Mouse (Mus musculus): ENCODE measurements around the gene Rph3al. TPM values are rescaled to one million over a fixed set of nuclear protein-coding genes. Genes with fewer than 3 reads are reported as not detected.

Gene Rph3al
- polyA plus RNA-seq, 1 experiment from 2014 or later, result 4.9 TPM

GRCm38 (mm10) chr11:75904982-75905381 lies 33.2 kb downstream of the Rph3al start:
- no peak overlapping the region for H3K9ac ChIP-seq (ENCODE audit: low read depth, low read length)
- peaks cover 17% of the 10 kb centered on the region for H3K4me1 ChIP-seq (ENCODE audit: control insufficient read depth, insufficient read depth, low read length)
- 85% methylated on average over 6 of the region's 6 CpGs for WGBS
- H3K9me3 ChIP-seq (replicated peaks; ENCODE audit: control insufficient read depth, low read length, poor library complexity, severe bottlenecking), result no peaks in the 10 kb centered on the region
- no peaks in the 10 kb centered on the region for H3K27me3 ChIP-seq (ENCODE audit: control insufficient read depth, insufficient read depth, low read depth, low read length)
- no peak overlapping the region for H3K4me2 ChIP-seq (ENCODE audit: low read length)
- no peaks in the 10 kb centered on the region for H3K36me3 ChIP-seq (ENCODE audit: control insufficient read depth, insufficient read depth, low read length)
- no peak overlapping the region for H3K4me3 ChIP-seq (ENCODE audit: low read depth, low read length)
- ATAC-seq, result no peak
- H3K27ac ChIP-seq (ENCODE audit: low read length), result no peak overlapping the region

- H3K4me2 ChIP-seq (ENCODE audit: low read length), result no peak overlapping the region
- H3K36me3 ChIP-seq (ENCODE audit: control insufficient read depth, insufficient read depth, low read length), result no peaks in the 10 kb centered on the region
- peaks cover 19% of the 10 kb centered on the region for H3K4me1 ChIP-seq (ENCODE audit: control insufficient read depth, insufficient read depth, low read length)
- WGBS, result 22% methylated on average over 5 of the region's 5 CpGs
- H3K9ac ChIP-seq (ENCODE audit: low read depth, low read length), result no peak overlapping the region
- peak; percentile 49; the same call in 1 of the 2 replicates for ATAC-seq
- no peak overlapping the region for H3K4me3 ChIP-seq (ENCODE audit: low read depth, low read length)
- H3K27ac ChIP-seq (ENCODE audit: low read length), result no peak overlapping the region
- no peaks in the 10 kb centered on the region for H3K27me3 ChIP-seq (ENCODE audit: control insufficient read depth, insufficient read depth, low read depth, low read length)
- H3K9me3 ChIP-seq (replicated peaks; ENCODE audit: control insufficient read depth, low read length, poor library complexity, severe bottlenecking), result no peaks in the 10 kb centered on the region
Observed at GRCm38 (mm10) chr11:75904501-75904900, 33.7 kb downstream of the Rph3al start.

GRCm38 (mm10) chr11:75903486-75903885 lies 34.7 kb downstream of the Rph3al start:
- no peak for ATAC-seq
- H3K36me3 ChIP-seq (ENCODE audit: control insufficient read depth, insufficient read depth, low read length), result no peaks in the 10 kb centered on the region
- H3K27ac ChIP-seq (ENCODE audit: low read length), result no peak overlapping the region
- no peak overlapping the region for H3K9ac ChIP-seq (ENCODE audit: low read depth, low read length)
- H3K4me2 ChIP-seq (ENCODE audit: low read length), result no peak overlapping the region
- peaks cover 22% of the 10 kb centered on the region for H3K4me1 ChIP-seq (ENCODE audit: control insufficient read depth, insufficient read depth, low read length)
- no peaks in the 10 kb centered on the region for H3K27me3 ChIP-seq (ENCODE audit: control insufficient read depth, insufficient read depth, low read depth, low read length)
- no peak overlapping the region for H3K4me3 ChIP-seq (ENCODE audit: low read depth, low read length)
- H3K9me3 ChIP-seq (replicated peaks; ENCODE audit: control insufficient read depth, low read length, poor library complexity, severe bottlenecking), result no peaks in the 10 kb centered on the region
- 74% methylated on average over 3 of the region's 3 CpGs for WGBS

- H3K4me2 ChIP-seq (ENCODE audit: low read length), result no peak overlapping the region
- H3K4me3 ChIP-seq (ENCODE audit: low read depth, low read length), result no peak overlapping the region
- no peaks in the 10 kb centered on the region for H3K36me3 ChIP-seq (ENCODE audit: control insufficient read depth, insufficient read depth, low read length)
- H3K27me3 ChIP-seq (ENCODE audit: control insufficient read depth, insufficient read depth, low read depth, low read length), result no peaks in the 10 kb centered on the region
- 35% methylated on average over 6 of the region's 6 CpGs for whole genome bisulfite sequencing
- H3K27ac ChIP-seq (ENCODE audit: low read length), result no peak overlapping the region; the same call in 1 of the 2 replicates
- no peaks in the 10 kb centered on the region for H3K9me3 ChIP-seq (replicated peaks; ENCODE audit: control insufficient read depth, low read length, poor library complexity, severe bottlenecking)
- peak overlapping the region; percentile 10; the same call in 1 of the 2 replicates for H3K9ac ChIP-seq (ENCODE audit: low read depth, low read length)
- no peak for ATAC-seq
- peaks cover 17% of the 10 kb centered on the region for H3K4me1 ChIP-seq (ENCODE audit: control insufficient read depth, insufficient read depth, low read length)
Observed at GRCm38 (mm10) chr11:75901339-75901738, 36.9 kb downstream of the Rph3al start.

GRCm38 (mm10) chr11:75899676-75900075 lies 38.6 kb downstream of the Rph3al start:
- Histone ChIP-seq H3K4me2 (ENCODE audit: low read length) (no peak overlapping the region), H3K9ac (ENCODE audit: low read depth, low read length) (no peak overlapping the region), H3K27ac (ENCODE audit: low read length) (peak overlapping the region; percentile 48; the same call in 1 of the 2 replicates), H3K9me3 (replicated peaks; ENCODE audit: control insufficient read depth, low read length, poor library complexity, severe bottlenecking) (no peaks in the 10 kb centered on the region), H3K27me3 (ENCODE audit: control insufficient read depth, insufficient read depth, low read depth, low read length) (no peaks in the 10 kb centered on the region), H3K36me3 (ENCODE audit: control insufficient read depth, insufficient read depth, low read length) (no peaks in the 10 kb centered on the region), H3K4me1 (ENCODE audit: control insufficient read depth, insufficient read depth, low read length) (peaks cover 17% of the 10 kb centered on the region), H3K4me3 (ENCODE audit: low read depth, low read length) (no peak overlapping the region)
- WGBS, result 22% methylated on average over 9 of the region's 9 CpGs
- ATAC-seq, result 0 out of 2 replicates have a peak, but pooled peaks have one; percentile 13

- Histone ChIP-seq H3K4me2 (ENCODE audit: low read length) (no peak overlapping the region), H3K9ac (ENCODE audit: low read depth, low read length) (no peak overlapping the region), H3K4me1 (ENCODE audit: control insufficient read depth, insufficient read depth, low read length) (peaks cover 13% of the 10 kb centered on the region), H3K27ac (ENCODE audit: low read length) (no peak overlapping the region), H3K4me3 (ENCODE audit: low read depth, low read length) (no peak overlapping the region), H3K36me3 (ENCODE audit: control insufficient read depth, insufficient read depth, low read length) (no peaks in the 10 kb centered on the region), H3K27me3 (ENCODE audit: control insufficient read depth, insufficient read depth, low read depth, low read length) (no peaks in the 10 kb centered on the region), H3K9me3 (replicated peaks; ENCODE audit: control insufficient read depth, low read length, poor library complexity, severe bottlenecking) (no peaks in the 10 kb centered on the region)
- no peak for ATAC-seq
- 89% methylated on average over 9 of the region's 9 CpGs for WGBS
Observed at GRCm38 (mm10) chr11:75898532-75898931, 39.7 kb downstream of the Rph3al start.

GRCm38 (mm10) chr11:75894791-75895420 lies 43.3 kb downstream of the Rph3al start:
- H3K36me3 ChIP-seq (ENCODE audit: control insufficient read depth, insufficient read depth, low read length), result no peaks in the 10 kb centered on the region
- 63% methylated on average over 12 of the region's 12 CpGs for WGBS
- no peak for ATAC-seq
- H3K9me3 ChIP-seq (replicated peaks; ENCODE audit: control insufficient read depth, low read length, poor library complexity, severe bottlenecking), result no peaks in the 10 kb centered on the region
- H3K27ac ChIP-seq (ENCODE audit: low read length), result 0 out of 2 replicates have a peak overlapping the region, but pooled peaks have one; percentile 15
- peaks cover 5% of the 10 kb centered on the region for H3K4me1 ChIP-seq (ENCODE audit: control insufficient read depth, insufficient read depth, low read length)
- H3K4me3 ChIP-seq (ENCODE audit: low read depth, low read length), result no peak overlapping the region
- no peak overlapping the region for H3K4me2 ChIP-seq (ENCODE audit: low read length)
- no peak overlapping the region for H3K9ac ChIP-seq (ENCODE audit: low read depth, low read length)
- no peaks in the 10 kb centered on the region for H3K27me3 ChIP-seq (ENCODE audit: control insufficient read depth, insufficient read depth, low read depth, low read length)

GRCm38 (mm10) chr11:75893956-75894355 lies 44.3 kb downstream of the Rph3al start:
- ATAC-seq, result no peak
- Histone ChIP-seq H3K4me1 (ENCODE audit: control insufficient read depth, insufficient read depth, low read length) (no peaks in the 10 kb centered on the region), H3K4me3 (ENCODE audit: low read depth, low read length) (no peak overlapping the region), H3K27ac (ENCODE audit: low read length) (no peak overlapping the region), H3K9ac (ENCODE audit: low read depth, low read length) (no peak overlapping the region), H3K4me2 (ENCODE audit: low read length) (no peak overlapping the region), H3K36me3 (ENCODE audit: control insufficient read depth, insufficient read depth, low read length) (no peaks in the 10 kb centered on the region), H3K27me3 (ENCODE audit: control insufficient read depth, insufficient read depth, low read depth, low read length) (no peaks in the 10 kb centered on the region), H3K9me3 (replicated peaks; ENCODE audit: control insufficient read depth, low read length, poor library complexity, severe bottlenecking) (no peaks in the 10 kb centered on the region)
- WGBS, result 68% methylated on average over 2 of the region's 2 CpGs

GRCm38 (mm10) chr11:75887349-75887748 lies 50.9 kb downstream of the Rph3al start:
- no peaks in the 10 kb centered on the region for H3K4me1 ChIP-seq (ENCODE audit: control insufficient read depth, insufficient read depth, low read length)
- H3K4me2 ChIP-seq (ENCODE audit: low read length), result no peak overlapping the region
- ATAC-seq, result no peak
- H3K4me3 ChIP-seq (ENCODE audit: low read depth, low read length), result no peak overlapping the region
- H3K9ac ChIP-seq (ENCODE audit: low read depth, low read length), result no peak overlapping the region
- no peak overlapping the region for H3K27ac ChIP-seq (ENCODE audit: low read length)
- no peaks in the 10 kb centered on the region for H3K36me3 ChIP-seq (ENCODE audit: control insufficient read depth, insufficient read depth, low read length)
- no peaks in the 10 kb centered on the region for H3K27me3 ChIP-seq (ENCODE audit: control insufficient read depth, insufficient read depth, low read depth, low read length)
- 74% methylated on average over 3 of the region's 3 CpGs for WGBS
- H3K9me3 ChIP-seq (replicated peaks; ENCODE audit: control insufficient read depth, low read length, poor library complexity, severe bottlenecking), result no peaks in the 10 kb centered on the region

Data from midbrain, embryonic 16.5 days (tissue).